Mouse (Mus musculus) thymus, adult 2 months (tissue): Measurements from ENCODE around the gene Flot1. TPM values are rescaled to one million over a fixed set of nuclear protein-coding genes. Genes with fewer than 3 reads are reported as not detected.

Experiments used
- DNase-seq: peaks from one replicate; pipeline ENCODE4 v3.0.0; 2021
- H3K27ac ChIP-seq: fragments of 200-500 bp; 2 replicates; pipeline ENCODE4 v1.5.1; 2012; ENCODE audit warnings: low read length, control low read depth; ENCODE audit not compliant: control insufficient read depth, insufficient read depth
- H3K27me3 ChIP-seq: fragments of 200-500 bp; 2 replicates; pipeline ENCODE4 v1.6.1; 2012; ENCODE audit warnings: mild to moderate bottlenecking, low read length, moderate library complexity, mixed read lengths; ENCODE audit not compliant: control insufficient read depth, insufficient read depth
- H3K36me3 ChIP-seq: fragments of 200-500 bp; 2 replicates; pipeline ENCODE4 v1.6.1; 2012; ENCODE audit warnings: mild to moderate bottlenecking, low read length, moderate library complexity; ENCODE audit not compliant: control insufficient read depth, insufficient read depth
- H3K4me1 ChIP-seq: fragments of 200-500 bp; replicated peaks from 2 replicates; pipeline ENCODE4 v1.6.1; 2012; ENCODE audit warnings: low read length; ENCODE audit not compliant: control insufficient read depth, insufficient read depth
- H3K4me3 ChIP-seq: fragments of 200-500 bp; 2 replicates; pipeline ENCODE4 v1.5.1; 2012; ENCODE audit warnings: mild to moderate bottlenecking, low read length, control low read depth, moderate library complexity; ENCODE audit not compliant: control insufficient read depth, insufficient read depth
- CTCF ChIP-seq: fragments of 200-500 bp; IDR thresholded peaks from 2 replicates; pipeline ENCODE4 v1.5.1; 2012; ENCODE audit warnings: mild to moderate bottlenecking, control low read depth, low read length, moderate library complexity, borderline replicate concordance; ENCODE audit not compliant: control insufficient read depth, poor library complexity, insufficient read depth; ENCODE audit errors: extremely low read depth
- POLR2A ChIP-seq: fragments of 200-500 bp; IDR thresholded peaks from 2 replicates; pipeline ENCODE4 v1.6.1; 2012; ENCODE audit warnings: mild to moderate bottlenecking, low read length, control low read depth, moderate library complexity; ENCODE audit not compliant: control insufficient read depth, poor library complexity, insufficient read depth; ENCODE audit errors: extremely low read depth
- WGBS: fragments of 180-500 bp; shearing (Covaris S2); methylation state at CpG from one replicate; pipeline ENCODE4 v1.1.7; 2018; 5-methylcytosine and 5-hydroxymethylcytosine counted together
- polyA plus RNA-seq: library from polyadenylated mRNA; depleted of rRNA; stranded (reverse); fragments of >200 nt; gene quantifications from 2 replicates; pipeline ENCODE4 v1.2.3, GENCODE M21; 2012

Flot1 gene
- polyA plus RNA-seq, 1 experiment = 70.4 TPM

GRCm38 (mm10) chr17:35864832-35865353 is 41.9 kb downstream of the Flot1 start:
- peaks cover 32% of the 10 kb centered on the region for H3K4me1 ChIP-seq
- no peak overlapping the region for H3K4me3 ChIP-seq
- H3K27ac ChIP-seq = no peak overlapping the region
- H3K36me3 ChIP-seq = no peaks in the 10 kb centered on the region
- TF ChIP-seq CTCF = no peak
- no peak for TF ChIP-seq POLR2A
- 59% methylated on average over 10 of the region's 10 CpGs for WGBS
- DNase-seq = no peak
- no peaks in the 10 kb centered on the region for H3K27me3 ChIP-seq

- DNase-seq = peak; percentile 43
- no peak; the same call in 1 of the 2 replicates for TF ChIP-seq POLR2A
- peak; percentile 17; the same call in 1 of the 2 replicates for TF ChIP-seq CTCF
- H3K4me1 ChIP-seq = peaks cover 35% of the 10 kb centered on the region
Measured at GRCm38 (mm10) chr17:35865481-35866280, 42.7 kb downstream of the Flot1 start, which contains the start of gene Ppp1r18. TSS of gene Ppp1r18 (plus strand) at chr17:35865593.

GRCm38 (mm10) chr17:35866281-35866831 is 43.3 kb downstream of the Flot1 start:
- TF ChIP-seq CTCF (no peak), POLR2A (no peak)
- peak; percentile 59 for DNase-seq
- Histone ChIP-seq H3K27ac (peak overlapping the region; percentile 55; the same call in 1 of the 2 replicates), H3K36me3 (no peaks in the 10 kb centered on the region), H3K4me3 (peak overlapping the region; percentile 96), H3K27me3 (no peaks in the 10 kb centered on the region), H3K4me1 (peaks cover 36% of the 10 kb centered on the region)
- under 1% methylated on average over 38 of the region's 38 CpGs for WGBS

More at GRCm38 (mm10) chr17:35865481-35866280, 42.7 kb downstream of the Flot1 start, which contains the start of gene Ppp1r18:
- H3K4me3 ChIP-seq = peak within 1 kb of the TSS; percentile 96
- H3K36me3 ChIP-seq = no peaks in the 10 kb centered on the region
- no peaks in the 10 kb centered on the region for H3K27me3 ChIP-seq
- H3K27ac ChIP-seq = peak within 1 kb of the TSS; percentile 36; the same call in 1 of the 2 replicates
- WGBS = 2% methylated on average over 48 of the region's 48 CpGs

- Histone ChIP-seq H3K27ac (peak overlapping the region; percentile 55), H3K36me3 (no peaks in the 10 kb centered on the region), H3K4me1 (peaks cover 39% of the 10 kb centered on the region), H3K27me3 (no peaks in the 10 kb centered on the region), H3K4me3 (peak overlapping the region; percentile 96)
- no peak for TF ChIP-seq POLR2A
- peak; percentile 10; the same call in 1 of the 2 replicates for TF ChIP-seq CTCF
- peak; percentile 72 for DNase-seq
- WGBS = 6% methylated on average over 26 of the region's 26 CpGs
Measured at GRCm38 (mm10) chr17:35866911-35867890, 44.2 kb downstream of the Flot1 start.

- DNase-seq = peak; percentile 69
- H3K4me1 ChIP-seq = peaks cover 42% of the 10 kb centered on the region
- H3K27ac ChIP-seq = peak overlapping the region; percentile 88
- peak overlapping the region; percentile 96 for H3K4me3 ChIP-seq
- TF ChIP-seq CTCF = no peak
- peak; percentile 29; the same call in 1 of the 2 replicates for TF ChIP-seq POLR2A
- H3K27me3 ChIP-seq = no peaks in the 10 kb centered on the region
- 4% methylated on average over 17 of the region's 17 CpGs for WGBS
- H3K36me3 ChIP-seq = no peaks in the 10 kb centered on the region
Measured at GRCm38 (mm10) chr17:35868165-35868820, 45.3 kb downstream of the Flot1 start.
